Comparison of ENCODE assay signal across 11 mouse cellular contexts in the genomic region with DNA sequence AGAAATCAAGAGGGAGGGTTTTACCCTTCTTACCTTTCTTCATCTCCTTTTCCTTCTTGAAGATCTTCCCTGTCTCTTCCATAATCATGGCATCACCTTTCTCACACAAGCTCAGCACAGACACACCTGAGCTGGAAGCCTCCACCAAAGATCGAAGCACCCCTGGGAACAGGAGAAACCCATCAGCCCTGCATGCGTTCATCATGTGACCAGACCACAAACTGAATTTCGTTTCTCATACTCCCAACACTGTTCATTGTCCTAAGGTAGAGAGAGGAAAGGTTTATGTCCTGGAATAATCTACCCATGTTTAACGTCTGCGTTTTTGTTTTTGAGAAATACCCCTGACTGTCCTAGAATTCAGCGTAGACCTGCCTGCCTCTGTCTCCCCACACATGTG. TPM values are rescaled to one million over a fixed set of nuclear protein-coding genes. Genes with fewer than 3 reads are reported as not detected.
DNase-seq lines count a peak whose midpoint lies in the region; ATAC-seq and TF ChIP-seq lines count a peak whose summit lies in the region.
"Had no signal": no experiment of that assay in that cellular context is flagged by ENCODE, and none has a peak within 500 bp of the region (broad histone marks: within the 10 kb centered on the region; RNA-seq: fewer than 3 reads in every experiment).

No protein-coding gene starts in this region.

- H3K27me3 ChIP-seq in heart, postnatal 0 days (ENCODE audit: control insufficient read depth, insufficient read depth, low read length) = no peaks in the 10 kb centered on the region
- no peaks in the 10 kb centered on the region for H3K27me3 ChIP-seq in C2C12 (ENCODE audit: control insufficient read depth, insufficient read depth, insufficient read length)
- H3K27me3 ChIP-seq in liver, embryonic 12.5 days (replicated peaks) = no peaks in the 10 kb centered on the region

- no peak for ATAC-seq in heart, postnatal 0 days (ENCODE audit: insufficient read depth, low read depth)
- ATAC-seq in liver, embryonic 12.5 days = no peak
- ATAC-seq in activated CD4-positive, CD25-positive, alpha-beta regulatory T cell, adult 4 months = no peak

- TF ChIP-seq POLR2A in bone marrow, adult 2 months (IDR thresholded peaks at IDR 0.05; ENCODE audit: borderline replicate concordance, control insufficient read depth, low read depth, low read length) = no peak

- DNase-seq in heart, postnatal 0 days (ENCODE audit: low spot score) = no peak
- DNase-seq in heart, adult 18-20 months = no peak
- no peak for DNase-seq in spleen, adult 18-20 months
- DNase-seq in gastrocnemius, postnatal 14 days = no peak
- DNase-seq: adrenal gland, postnatal 36 days; cerebellum, adult 9-11 months; kidney, adult 11 months had no signal

- no peak overlapping the region for H3K4me3 ChIP-seq in heart, postnatal 0 days (ENCODE audit: low read depth, low read length)
- peak overlapping the region; percentile 99 for H3K4me3 ChIP-seq in C2C12 (ENCODE audit: insufficient read depth, poor library complexity, severe bottlenecking)
- peak overlapping the region; percentile 21 for H3K4me3 ChIP-seq in bone marrow, adult 2 months (replicated peaks; ENCODE audit: control insufficient read depth, low read depth, low read length)
- peak overlapping the region; percentile 95 for H3K4me3 ChIP-seq in liver, embryonic 12.5 days

- peaks cover 52% of the 10 kb centered on the region for H3K79me2 ChIP-seq in C2C12 (ENCODE audit: control insufficient read depth, insufficient read depth)

- no peak for TF ChIP-seq CTCF in heart, postnatal 0 days (IDR thresholded peaks at IDR 0.05; ENCODE audit: low read depth)
- no peak for TF ChIP-seq CTCF in C2C12 (IDR thresholded peaks at IDR 0.05; ENCODE audit: control insufficient read depth, insufficient read depth, insufficient read length)
- TF ChIP-seq CTCF in bone marrow, adult 2 months (IDR thresholded peaks at IDR 0.05; ENCODE audit: control insufficient read depth, insufficient read depth, low read length) = no peak

- TF ChIP-seq EP300 in heart, postnatal 0 days (IDR thresholded peaks at IDR 0.05; ENCODE audit: low read depth) = no peak

- H3K4me2 ChIP-seq in heart, postnatal 0 days (ENCODE audit: low read depth, low read length) = no peak overlapping the region
- peak overlapping the region; percentile 96 for H3K4me2 ChIP-seq in liver, embryonic 12.5 days

- H3K27ac ChIP-seq in heart, postnatal 0 days (ENCODE audit: low read depth) = no peak overlapping the region
- H3K27ac ChIP-seq in bone marrow, adult 2 months (ENCODE audit: control insufficient read depth, insufficient read depth, low read depth, low read length, poor library complexity) = no peak overlapping the region
- peak overlapping the region; percentile 95; the same call in 1 of the 2 replicates for H3K27ac ChIP-seq in liver, embryonic 12.5 days

- 83% methylated on average over 6 of the region's 6 CpGs for WGBS in heart, postnatal 0 days
- WGBS in bone marrow, adult 2 months = 61% methylated on average over 6 of the region's 6 CpGs
- 78% methylated on average over 6 of the region's 6 CpGs for WGBS in liver, embryonic 12.5 days (ENCODE audit: insufficient replicate concordance)

- H3ac ChIP-seq in C2C12 (ENCODE audit: control insufficient read depth, insufficient read length, low read depth) = peak overlapping the region; percentile 52

- H3K4me1 ChIP-seq in heart, postnatal 0 days (ENCODE audit: control insufficient read depth, insufficient read depth) = peaks cover 8% of the 10 kb centered on the region; the same call in 1 of the 2 replicates
- H3K4me1 ChIP-seq in bone marrow, adult 2 months (ENCODE audit: control insufficient read depth, insufficient read depth, low read length) = no peaks in the 10 kb centered on the region; the same call in 1 of the 2 replicates
- H3K4me1 ChIP-seq in liver, embryonic 12.5 days = peaks cover 36% of the 10 kb centered on the region

- H3K79me3 ChIP-seq in C2C12 (ENCODE audit: low read depth) = peaks cover 43% of the 10 kb centered on the region

- H3K9me3 ChIP-seq in heart, postnatal 0 days (replicated peaks; ENCODE audit: control insufficient read depth, low read length) = no peaks in the 10 kb centered on the region
- no peaks in the 10 kb centered on the region for H3K9me3 ChIP-seq in liver, embryonic 12.5 days (replicated peaks)

- H3K36me3 ChIP-seq in heart, postnatal 0 days (replicated peaks; ENCODE audit: control insufficient read depth, insufficient read depth, low read length) = peaks cover 49% of the 10 kb centered on the region
- peaks cover 63% of the 10 kb centered on the region for H3K36me3 ChIP-seq in C2C12 (ENCODE audit: control insufficient read depth, insufficient read depth)
- H3K36me3 ChIP-seq in liver, embryonic 12.5 days = peaks cover 57% of the 10 kb centered on the region

- 0 out of 2 replicates have a peak overlapping the region, but pooled peaks have one; percentile 17 for H3K9ac ChIP-seq in heart, postnatal 0 days (replicated peaks; ENCODE audit: low read depth, low read length)
- H3K9ac ChIP-seq in liver, embryonic 12.5 days = peak overlapping the region; percentile 98

- intact Hi-C loops in gastrocnemius, postnatal 14 days (cut with DNase I; ENCODE audit: low total_unique reads) = loop anchor here (10.0 kb wide), 1 partner anchor 111 kb away; a partner anchor contains a TSS

TF ChIP-seq in C2C12, 6 proteins besides CTCF, POLR2A, EP300 and RAD21:
- peak; percentile 51 for TF ChIP-seq USF1 (IDR thresholded peaks at IDR 0.05; ENCODE audit: low read depth)
- TF ChIP-seq CEBPB (IDR thresholded peaks at IDR 0.05; ENCODE audit: low read depth) = no peak

RNA-seq across cellular contexts. Expression of a gene that starts 2.2 kb away (rescaled TPM):
- total RNA-seq in heart, postnatal 0 days (2014; rRNA removed; ENCODE audit: low replicate concordance) = 50.2 and 58.2 TPM in 2 replicates
- polyA plus RNA-seq in heart, postnatal 0 days (2015; fragmentation: Nextera tagmentation; extraction: Ambion mirVana) = 72.4 and 74.3 TPM in 2 replicates
- 10 to 100 TPM; 43.1 to 46.0 TPM for total RNA-seq in heart, adult 18-20 months (2021)
- 232 TPM for polyA plus RNA-seq in C2C12 (2012; fragmentation: generic; extraction: Trizol)
- polyA plus RNA-seq in bone marrow, adult 2 months (2011; ENCODE audit: insufficient read depth, insufficient read length, low replicate concordance, missing spikeins) = 80.3 and 116 TPM in 2 replicates
- polyA plus RNA-seq in liver, embryonic 12.5 days (2016; fragmentation: Nextera tagmentation; extraction: Ambion mirVana) = 233 and 242 TPM in 2 replicates
- polyA plus RNA-seq in activated CD4-positive, CD25-positive, alpha-beta regulatory T cell, adult 4 months (2017; shearing (Covaris generic)) = 100 to 1,000 TPM; 136 to 160 TPM
- 10 to 100 TPM; 50.2 to 54.0 TPM for total RNA-seq in gastrocnemius, postnatal 14 days (2021)

RNA-seq across cellular contexts. Expression of a gene that starts 14.4 kb away (rescaled TPM):
- total RNA-seq in heart, postnatal 0 days (2014; rRNA removed; ENCODE audit: low replicate concordance) = 577 and 617 TPM in 2 replicates
- 2,108 and 2,189 TPM in 2 replicates for polyA plus RNA-seq in heart, postnatal 0 days (2015; fragmentation: Nextera tagmentation; extraction: Ambion mirVana)
- 1,000 to 10,000 TPM; 1,490 to 1,551 TPM for total RNA-seq in heart, adult 18-20 months (2021)
- polyA plus RNA-seq in C2C12 (2012; fragmentation: generic; extraction: Trizol) = 13,760 TPM
- 2,208 and 2,695 TPM in 2 replicates for polyA plus RNA-seq in bone marrow, adult 2 months (2011; ENCODE audit: insufficient read depth, insufficient read length, low replicate concordance, missing spikeins)
- polyA plus RNA-seq in liver, embryonic 12.5 days (2016; fragmentation: Nextera tagmentation; extraction: Ambion mirVana) = 2,924 and 3,037 TPM in 2 replicates
- polyA plus RNA-seq in activated CD4-positive, CD25-positive, alpha-beta regulatory T cell, adult 4 months (2017; shearing (Covaris generic)) = 1,000 to 10,000 TPM; 5,950 to 7,803 TPM
- total RNA-seq in gastrocnemius, postnatal 14 days (2021) = 1,000 to 10,000 TPM; 1,413 to 1,625 TPM

RNA-seq across cellular contexts. Expression of a gene that starts 16.0 kb away (rescaled TPM):
- 13.8 and 24.4 TPM in 2 replicates for total RNA-seq in heart, postnatal 0 days (2014; rRNA removed; ENCODE audit: low replicate concordance)
- polyA plus RNA-seq in heart, postnatal 0 days (2015; fragmentation: Nextera tagmentation; extraction: Ambion mirVana) = 6.1 and 8.1 TPM in 2 replicates
- 1 to 10 TPM; 7.7 to 8.2 TPM for total RNA-seq in heart, adult 18-20 months (2021)
- polyA plus RNA-seq in C2C12 (2012; fragmentation: generic; extraction: Trizol) = 13.0 TPM
- 7.0 and 9.8 TPM in 2 replicates for polyA plus RNA-seq in bone marrow, adult 2 months (2011; ENCODE audit: insufficient read depth, insufficient read length, low replicate concordance, missing spikeins)
- 7.7 and 8.1 TPM in 2 replicates for polyA plus RNA-seq in liver, embryonic 12.5 days (2016; fragmentation: Nextera tagmentation; extraction: Ambion mirVana)
- 10 to 100 TPM in 1 of 2 experiments, 1 to 10 TPM in 1; 6.4 to 10.1 TPM for polyA plus RNA-seq in activated CD4-positive, CD25-positive, alpha-beta regulatory T cell, adult 4 months (2017; shearing (Covaris generic))
- total RNA-seq in gastrocnemius, postnatal 14 days (2021) = 1 to 10 TPM; 5.0 to 6.4 TPM

RNA-seq across cellular contexts. Expression of a gene that starts 25.9 kb away (rescaled TPM):
- 6.9 and 10.6 TPM in 2 replicates for total RNA-seq in heart, postnatal 0 days (2014; rRNA removed; ENCODE audit: low replicate concordance)
- 3.0 and 3.1 TPM in 2 replicates for polyA plus RNA-seq in heart, postnatal 0 days (2015; fragmentation: Nextera tagmentation; extraction: Ambion mirVana)
- 1 to 10 TPM; 6.4 to 8.6 TPM for total RNA-seq in heart, adult 18-20 months (2021)
- 0.28 TPM for polyA plus RNA-seq in C2C12 (2012; fragmentation: generic; extraction: Trizol)
- 0.59 and 0.75 TPM in 2 replicates for polyA plus RNA-seq in bone marrow, adult 2 months (2011; ENCODE audit: insufficient read depth, insufficient read length, low replicate concordance, missing spikeins)
- 1.8 TPM in 2 replicates for polyA plus RNA-seq in liver, embryonic 12.5 days (2016; fragmentation: Nextera tagmentation; extraction: Ambion mirVana)
- 1 to 10 TPM; 4.1 to 4.2 TPM for polyA plus RNA-seq in activated CD4-positive, CD25-positive, alpha-beta regulatory T cell, adult 4 months (2017; shearing (Covaris generic))
- total RNA-seq in gastrocnemius, postnatal 14 days (2021) = 1 to 10 TPM; 4.8 to 7.2 TPM

RNA-seq across cellular contexts. Expression of a gene that starts 37.9 kb away (rescaled TPM):
- 38.2 and 41.5 TPM in 2 replicates for total RNA-seq in heart, postnatal 0 days (2014; rRNA removed; ENCODE audit: low replicate concordance)
- polyA plus RNA-seq in heart, postnatal 0 days (2015; fragmentation: Nextera tagmentation; extraction: Ambion mirVana) = 12.6 and 13.0 TPM in 2 replicates
- 10 to 100 TPM; 15.9 to 19.9 TPM for total RNA-seq in heart, adult 18-20 months (2021)
- 120 TPM for polyA plus RNA-seq in C2C12 (2012; fragmentation: generic; extraction: Trizol)
- 26.2 and 36.1 TPM in 2 replicates for polyA plus RNA-seq in bone marrow, adult 2 months (2011; ENCODE audit: insufficient read depth, insufficient read length, low replicate concordance, missing spikeins)
- polyA plus RNA-seq in liver, embryonic 12.5 days (2016; fragmentation: Nextera tagmentation; extraction: Ambion mirVana) = 15.0 and 16.0 TPM in 2 replicates
- 10 to 100 TPM; 77.5 to 80.7 TPM for polyA plus RNA-seq in activated CD4-positive, CD25-positive, alpha-beta regulatory T cell, adult 4 months (2017; shearing (Covaris generic))
- 10 to 100 TPM; 21.6 to 24.0 TPM for total RNA-seq in gastrocnemius, postnatal 14 days (2021)
